Mouse (Mus musculus) midbrain, embryonic 12.5 days (tissue): ENCODE measurements around the gene Slc8a3. TPM values are rescaled to one million over a fixed set of nuclear protein-coding genes. Genes with fewer than 3 reads are reported as not detected.

Experiments
- ATAC-seq: fragments of 200-750 bp; cut with Nextera tagmentation; 2 replicates; pipeline ENCODE4 v1.8.0; 2017; ENCODE audit warnings: low read depth, moderate TSS enrichment, moderate library complexity; ENCODE audit not compliant: low FRiP score
- H3K27ac ChIP-seq: fragments of 300-500 bp; sonication (generic); replicated peaks from 2 replicates; pipeline ENCODE4 v1.5.1; 2016; ENCODE audit warnings: mild to moderate bottlenecking
- H3K27me3 ChIP-seq: fragments of 300-500 bp; sonication (generic); 2 replicates; pipeline ENCODE4 v1.6.1; 2016; ENCODE audit warnings: mild to moderate bottlenecking
- H3K36me3 ChIP-seq: fragments of 300-500 bp; sonication (generic); 2 replicates; pipeline ENCODE4 v1.6.1; 2016
- H3K4me1 ChIP-seq: fragments of 300-500 bp; sonication (generic); 2 replicates; pipeline ENCODE4 v1.6.1; 2016
- H3K4me2 ChIP-seq: fragments of 300-500 bp; sonication (generic); replicated peaks from 2 replicates; pipeline ENCODE4 v1.6.1; 2016; ENCODE audit warnings: mild to moderate bottlenecking, moderate library complexity
- H3K4me3 ChIP-seq: fragments of 300-500 bp; sonication (generic); 2 replicates; pipeline ENCODE4 v1.5.1; 2016; ENCODE audit warnings: mild to moderate bottlenecking
- H3K9ac ChIP-seq: fragments of 300-500 bp; sonication (generic); replicated peaks from 2 replicates; pipeline ENCODE4 v1.6.1; 2016; ENCODE audit warnings: mild to moderate bottlenecking, moderate library complexity
- H3K9me3 ChIP-seq: fragments of 300-500 bp; sonication (generic); 2 replicates; pipeline ENCODE4 v1.6.1; 2016; ENCODE audit warnings: mild to moderate bottlenecking
- WGBS: fragments of 180-500 bp; shearing (Covaris S2); methylation state at CpG from one replicate; pipeline ENCODE4 v1.1.7; 2016; 5-methylcytosine and 5-hydroxymethylcytosine counted together
- polyA plus RNA-seq: library from polyadenylated mRNA; unstranded; fragments of >200 nt; fragmentation: Nextera tagmentation; extraction: Ambion mirVana; gene quantifications from 2 replicates; pipeline ENCODE4 v1.2.1, GENCODE M21; 2016

Slc8a3 gene
- polyA plus RNA-seq, 1 experiment from 2014 or later = 1.8 TPM

DNA sequence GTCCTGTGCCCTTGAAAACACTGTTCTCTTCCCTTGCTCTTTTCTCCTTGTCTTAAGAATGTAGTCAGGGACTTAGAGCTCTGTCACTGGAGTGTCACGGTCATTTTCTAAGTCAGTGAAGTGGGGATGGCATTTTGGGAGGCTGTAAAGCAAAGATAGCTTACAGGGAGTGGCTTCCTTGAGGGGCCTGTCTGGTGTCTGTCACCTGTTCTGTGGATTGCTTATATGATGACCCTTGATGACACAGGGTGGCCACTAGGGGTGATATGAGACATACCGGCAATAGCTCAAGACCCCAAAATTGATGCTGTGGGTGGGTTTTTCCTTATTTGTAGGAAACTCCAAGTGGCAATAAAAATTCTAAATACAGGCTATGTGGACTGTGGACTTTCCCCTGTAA is 164.5 kb downstream of the Slc8a3 start:
- H3K9ac ChIP-seq = no peak overlapping the region
- no peak overlapping the region for H3K4me2 ChIP-seq
- H3K27me3 ChIP-seq = no peaks in the 10 kb centered on the region
- peaks cover 6% of the 10 kb centered on the region for H3K4me1 ChIP-seq
- no peaks in the 10 kb centered on the region for H3K36me3 ChIP-seq
- no peak overlapping the region for H3K4me3 ChIP-seq
- no peak overlapping the region for H3K27ac ChIP-seq
- H3K9me3 ChIP-seq = no peaks in the 10 kb centered on the region
- WGBS = 74% methylated on average over 2 of the region's 2 CpGs
- no peak for ATAC-seq

DNA sequence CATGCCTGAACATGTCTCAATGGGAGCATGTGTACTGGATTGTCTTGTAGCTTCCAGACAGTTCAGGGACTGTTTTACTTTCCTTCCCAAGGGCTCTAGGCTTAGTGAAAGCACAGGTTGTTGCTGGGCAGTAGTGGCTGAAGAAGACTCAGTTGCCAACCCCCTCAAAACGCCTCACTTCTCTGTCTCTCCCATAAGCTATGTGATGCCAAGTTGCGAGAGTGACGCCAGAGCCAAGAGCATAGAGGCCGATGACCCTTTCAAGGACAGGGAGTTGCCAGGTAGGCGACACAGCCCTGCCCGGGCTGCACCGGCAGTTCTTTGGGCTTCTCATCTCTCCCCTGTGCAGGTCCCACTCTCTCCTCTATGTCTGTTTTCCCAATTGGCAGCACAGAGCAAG is 164.9 kb downstream of the Slc8a3 start:
- peaks cover 6% of the 10 kb centered on the region for H3K4me1 ChIP-seq
- WGBS = 97% methylated on average over 7 of the region's 7 CpGs
- H3K36me3 ChIP-seq = no peaks in the 10 kb centered on the region
- H3K4me2 ChIP-seq = no peak overlapping the region
- H3K27me3 ChIP-seq = no peaks in the 10 kb centered on the region
- ATAC-seq = no peak
- no peak overlapping the region for H3K4me3 ChIP-seq
- H3K9me3 ChIP-seq = no peaks in the 10 kb centered on the region
- H3K9ac ChIP-seq = no peak overlapping the region
- no peak overlapping the region for H3K27ac ChIP-seq

DNA sequence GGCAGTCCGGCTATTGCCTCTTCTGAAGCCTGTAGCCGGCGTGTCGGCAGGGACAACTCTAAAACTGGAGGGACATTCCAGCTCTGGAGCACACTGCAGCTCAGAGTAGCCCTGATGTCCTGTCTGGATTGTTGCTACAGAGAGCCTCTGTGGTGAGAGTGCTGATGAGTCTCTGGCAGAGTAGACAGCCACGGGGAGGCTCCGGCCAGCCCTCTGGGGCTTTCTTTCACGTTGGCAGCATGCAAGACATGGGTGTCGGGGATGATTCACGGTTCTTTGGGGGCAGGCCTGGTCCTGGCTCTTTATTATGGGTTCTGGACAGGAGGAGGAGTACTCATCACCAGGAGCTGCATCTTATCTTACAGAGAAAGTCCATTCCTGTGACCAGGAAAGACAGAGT is 165.8 kb downstream of the Slc8a3 start:
- Histone ChIP-seq H3K4me3 (no peak overlapping the region), H3K4me2 (no peak overlapping the region), H3K9ac (no peak overlapping the region), H3K27me3 (no peaks in the 10 kb centered on the region), H3K27ac (no peak overlapping the region), H3K4me1 (peaks cover 6% of the 10 kb centered on the region), H3K36me3 (no peaks in the 10 kb centered on the region), H3K9me3 (no peaks in the 10 kb centered on the region)
- 88% methylated on average over 9 of the region's 9 CpGs for WGBS
- no peak for ATAC-seq

DNA sequence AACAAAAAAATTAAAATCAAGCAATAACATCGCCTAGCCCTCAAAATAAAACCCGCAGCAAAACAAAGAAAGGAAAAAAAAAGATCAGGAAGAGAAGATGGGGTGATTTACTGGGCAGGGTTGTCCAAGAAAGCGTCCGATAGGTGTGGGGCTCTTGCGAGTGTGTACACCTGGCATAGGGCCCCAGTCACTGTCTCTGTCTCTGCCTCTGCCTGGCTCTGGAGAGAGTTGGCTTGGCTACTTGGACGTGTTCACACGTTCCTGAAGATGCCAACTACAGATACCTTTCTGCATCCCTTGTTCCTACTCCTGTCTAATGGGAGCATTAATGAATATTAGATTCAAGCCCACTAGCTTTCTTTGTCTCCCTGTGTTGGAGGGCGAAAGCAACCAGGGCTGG is 166.4 kb downstream of the Slc8a3 start:
- Histone ChIP-seq H3K36me3 (no peaks in the 10 kb centered on the region), H3K4me3 (no peak overlapping the region), H3K27ac (no peak overlapping the region), H3K27me3 (no peaks in the 10 kb centered on the region), H3K4me1 (peaks cover 6% of the 10 kb centered on the region), H3K9ac (no peak overlapping the region), H3K9me3 (no peaks in the 10 kb centered on the region), H3K4me2 (no peak overlapping the region)
- WGBS = 88% methylated on average over 8 of the region's 8 CpGs
- ATAC-seq = no peak

DNA sequence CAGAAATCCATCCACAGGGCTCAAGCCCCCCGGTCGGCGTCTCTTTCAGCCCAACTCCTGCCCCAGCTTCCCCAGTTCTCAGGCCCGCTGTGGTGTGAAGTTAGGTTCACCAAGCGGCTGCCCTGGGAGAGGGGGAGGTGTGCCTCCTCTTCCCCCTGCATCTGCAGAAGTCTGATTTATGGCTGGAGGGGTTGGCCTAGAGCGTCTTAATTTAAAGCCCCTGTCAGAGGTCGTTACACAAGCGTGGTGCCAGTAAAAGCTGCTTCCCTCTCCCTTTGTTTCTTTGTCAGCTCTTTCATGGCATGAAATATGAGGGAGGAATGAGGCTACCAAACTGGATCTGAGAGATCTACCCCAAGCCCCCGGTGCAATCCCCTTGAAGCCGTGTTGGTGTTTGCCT is 166.9 kb downstream of the Slc8a3 start:
- Histone ChIP-seq H3K4me3 (no peak overlapping the region), H3K36me3 (no peaks in the 10 kb centered on the region), H3K4me2 (no peak overlapping the region), H3K27me3 (no peaks in the 10 kb centered on the region), H3K9ac (no peak overlapping the region), H3K4me1 (peaks cover 6% of the 10 kb centered on the region), H3K27ac (no peak overlapping the region; the same call in 1 of the 2 replicates), H3K9me3 (no peaks in the 10 kb centered on the region)
- WGBS = 23% methylated on average over 10 of the region's 10 CpGs
- no peak for ATAC-seq

DNA sequence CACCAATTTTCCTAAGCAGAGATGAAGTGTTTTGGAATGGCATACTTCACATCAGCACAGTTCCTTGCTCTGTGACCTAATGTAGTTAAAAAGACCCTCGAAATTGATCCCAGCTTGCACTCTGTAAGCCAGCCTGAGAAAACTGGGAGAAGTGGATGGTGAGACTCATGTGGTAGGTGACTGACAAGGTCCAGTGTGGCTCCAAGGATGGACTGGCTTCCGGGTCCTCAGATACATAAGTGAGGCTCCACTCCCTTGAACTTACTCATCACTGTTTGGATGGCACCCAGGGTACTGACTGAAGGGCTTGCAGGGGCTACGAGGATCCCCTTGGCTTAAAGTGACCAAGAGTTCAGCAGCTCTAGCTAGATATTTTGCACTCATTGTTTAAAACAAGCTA is 169.4 kb downstream of the Slc8a3 start:
- ATAC-seq = no peak
- Histone ChIP-seq H3K4me2 (no peak overlapping the region), H3K27me3 (no peaks in the 10 kb centered on the region), H3K36me3 (no peaks in the 10 kb centered on the region), H3K4me3 (no peak overlapping the region), H3K4me1 (peaks cover 6% of the 10 kb centered on the region), H3K9me3 (no peaks in the 10 kb centered on the region), H3K27ac (no peak overlapping the region), H3K9ac (no peak overlapping the region)
- 94% methylated on average over 3 of the region's 3 CpGs for WGBS

DNA sequence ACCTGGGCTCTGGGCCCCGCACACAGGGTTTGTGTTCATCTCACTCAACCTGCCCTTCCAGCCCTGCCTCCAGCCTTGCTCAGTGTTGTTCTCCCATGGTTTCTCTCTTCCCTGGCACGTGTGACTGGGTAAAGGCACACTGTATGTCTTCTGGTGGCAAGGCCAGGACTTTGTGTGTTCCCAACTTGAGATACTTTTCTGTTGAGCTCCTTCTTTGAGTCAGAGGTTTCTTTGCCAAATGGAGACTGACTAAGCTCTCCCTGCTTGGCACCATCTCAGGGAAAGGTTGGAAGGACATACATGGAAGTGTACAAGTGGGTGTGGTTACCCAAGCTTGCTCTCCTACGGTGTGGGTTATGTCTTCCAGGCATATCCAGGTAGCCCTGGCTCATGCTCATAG is 169.8 kb downstream of the Slc8a3 start:
- Histone ChIP-seq H3K4me1 (peaks cover 6% of the 10 kb centered on the region), H3K9me3 (no peaks in the 10 kb centered on the region), H3K27ac (no peak overlapping the region), H3K9ac (no peak overlapping the region), H3K4me2 (no peak overlapping the region), H3K27me3 (no peaks in the 10 kb centered on the region), H3K4me3 (no peak overlapping the region), H3K36me3 (no peaks in the 10 kb centered on the region)
- 79% methylated on average over 3 of the region's 3 CpGs for WGBS
- no peak for ATAC-seq

DNA sequence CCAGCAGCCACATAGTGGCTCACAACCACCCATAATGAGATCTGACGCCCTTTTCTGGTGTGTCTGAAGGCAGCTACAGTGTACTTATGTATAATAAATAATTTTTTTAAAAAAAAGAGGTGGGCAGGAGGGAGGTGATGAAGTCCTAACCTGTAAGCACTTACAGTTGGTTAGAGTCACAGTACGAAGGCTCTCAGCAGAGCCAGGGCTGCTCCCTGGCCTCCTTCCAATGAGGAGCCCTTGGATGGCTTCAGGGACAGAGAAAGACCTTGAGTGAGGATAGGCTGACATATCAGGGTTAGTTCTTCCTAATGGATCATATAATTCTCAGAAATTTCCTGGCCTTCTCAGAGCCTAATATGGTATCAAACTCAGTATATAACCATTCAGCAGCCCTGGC is 171.7 kb downstream of the Slc8a3 start:
- no peaks in the 10 kb centered on the region for H3K36me3 ChIP-seq
- H3K4me3 ChIP-seq = no peak overlapping the region
- 91% methylated on average over 2 of the region's 2 CpGs for WGBS
- H3K9ac ChIP-seq = no peak overlapping the region
- peaks cover 5% of the 10 kb centered on the region for H3K4me1 ChIP-seq
- ATAC-seq = no peak
- H3K27ac ChIP-seq = no peak overlapping the region
- no peak overlapping the region for H3K4me2 ChIP-seq
- H3K9me3 ChIP-seq = no peaks in the 10 kb centered on the region
- H3K27me3 ChIP-seq = no peaks in the 10 kb centered on the region

DNA sequence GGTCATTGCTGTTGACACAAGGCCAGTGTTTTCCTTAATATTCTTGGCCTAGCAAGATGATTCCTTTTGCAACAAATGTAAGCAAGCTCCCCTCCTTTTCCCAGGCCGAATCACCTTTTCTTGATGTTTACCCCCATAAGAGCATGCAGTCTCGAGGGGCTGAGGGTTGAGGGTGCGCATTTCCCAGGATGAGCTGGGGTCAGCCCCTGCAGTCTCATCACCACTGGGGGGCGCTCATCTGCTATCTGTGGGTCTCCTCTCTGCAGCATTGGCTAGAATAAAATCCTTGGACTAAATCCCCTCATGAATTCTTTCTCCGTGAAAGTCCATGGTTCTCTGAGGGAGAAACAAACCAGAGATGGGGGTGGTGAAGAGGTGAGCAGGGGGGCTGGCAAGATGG is 172.1 kb downstream of the Slc8a3 start:
- no peaks in the 10 kb centered on the region for H3K36me3 ChIP-seq
- WGBS = 60% methylated on average over 5 of the region's 5 CpGs
- H3K9ac ChIP-seq = no peak overlapping the region
- no peak overlapping the region for H3K4me3 ChIP-seq
- H3K4me1 ChIP-seq = peaks cover under 1% of the 10 kb centered on the region
- no peaks in the 10 kb centered on the region for H3K27me3 ChIP-seq
- no peaks in the 10 kb centered on the region for H3K9me3 ChIP-seq
- ATAC-seq = no peak
- no peak overlapping the region for H3K27ac ChIP-seq
- H3K4me2 ChIP-seq = no peak overlapping the region

DNA sequence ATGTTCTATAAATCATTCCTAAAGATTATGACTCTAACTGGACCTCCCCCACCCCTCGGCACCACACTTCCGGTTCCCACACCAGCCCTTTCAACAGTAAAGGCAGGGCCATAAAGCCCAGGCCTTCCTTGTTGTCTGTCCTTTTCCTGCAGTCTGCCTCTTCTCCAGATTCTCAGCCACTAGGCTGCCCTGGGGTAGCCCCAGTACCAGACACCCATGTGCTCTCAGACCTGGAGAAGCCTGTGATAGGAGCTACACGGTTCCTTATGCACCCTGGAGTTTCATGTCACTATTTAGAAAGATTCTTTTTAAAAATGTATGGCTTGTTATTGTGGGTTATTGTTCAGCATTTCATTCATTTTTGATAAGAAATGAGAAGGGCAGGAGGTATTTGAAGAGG is 172.6 kb downstream of the Slc8a3 start:
- no peak for ATAC-seq
- Histone ChIP-seq H3K9ac (no peak overlapping the region), H3K4me1 (no peaks in the 10 kb centered on the region), H3K9me3 (no peaks in the 10 kb centered on the region), H3K4me3 (no peak overlapping the region), H3K36me3 (no peaks in the 10 kb centered on the region), H3K4me2 (no peak overlapping the region), H3K27ac (no peak overlapping the region), H3K27me3 (no peaks in the 10 kb centered on the region)
- WGBS = 88% methylated on average over 3 of the region's 3 CpGs

DNA sequence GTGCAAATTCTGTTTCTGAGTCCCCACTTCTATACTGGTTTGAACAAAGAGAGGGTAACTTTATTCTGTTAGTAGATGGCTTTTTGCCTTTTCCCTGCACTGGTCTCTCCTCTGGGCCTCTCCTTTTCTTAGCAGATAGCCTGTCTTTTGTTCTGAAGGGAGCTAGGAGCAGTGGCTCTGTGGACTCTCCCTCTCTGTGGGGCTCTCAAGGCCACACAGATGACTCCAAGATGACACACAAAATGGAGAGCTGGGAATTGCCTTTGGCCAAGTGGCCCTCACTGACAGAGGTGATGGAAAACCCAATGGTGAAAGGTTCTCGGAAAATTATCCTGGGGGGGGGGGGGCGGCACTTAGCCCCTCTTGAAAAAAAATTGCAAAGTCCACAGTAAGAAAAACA is 173.0 kb downstream of the Slc8a3 start:
- WGBS = 83% methylated on average over 2 of the region's 2 CpGs
- no peak overlapping the region for H3K4me2 ChIP-seq
- no peaks in the 10 kb centered on the region for H3K4me1 ChIP-seq
- H3K36me3 ChIP-seq = no peaks in the 10 kb centered on the region
- H3K4me3 ChIP-seq = no peak overlapping the region
- H3K27me3 ChIP-seq = no peaks in the 10 kb centered on the region
- no peaks in the 10 kb centered on the region for H3K9me3 ChIP-seq
- no peak overlapping the region for H3K27ac ChIP-seq
- no peak for ATAC-seq
- H3K9ac ChIP-seq = no peak overlapping the region

DNA sequence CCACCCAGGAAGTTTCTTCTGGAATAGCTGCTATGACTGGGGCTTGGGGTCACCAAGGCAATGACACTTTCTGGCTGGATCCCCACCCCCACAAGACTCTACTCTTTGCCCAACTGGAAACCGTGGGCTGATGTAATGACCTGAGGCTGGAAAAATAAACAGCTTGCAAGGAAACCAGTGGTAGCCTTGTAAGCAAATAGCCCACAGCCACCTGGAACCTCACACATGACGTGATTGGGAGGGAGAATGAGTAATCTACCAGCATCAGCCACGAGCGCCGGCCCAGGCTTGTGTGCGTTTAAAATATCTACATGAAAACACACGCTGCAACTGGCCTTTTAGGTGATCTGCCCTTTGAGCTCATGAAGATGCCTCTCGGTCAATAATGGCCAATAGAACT is 176.1 kb downstream of the Slc8a3 start:
- Histone ChIP-seq H3K27ac (no peak overlapping the region), H3K9ac (no peak overlapping the region), H3K4me1 (no peaks in the 10 kb centered on the region), H3K36me3 (peaks cover 15% of the 10 kb centered on the region; the same call in 1 of the 2 replicates), H3K4me2 (no peak overlapping the region), H3K4me3 (no peak overlapping the region), H3K9me3 (no peaks in the 10 kb centered on the region), H3K27me3 (no peaks in the 10 kb centered on the region)
- no peak for ATAC-seq
- WGBS = 83% methylated on average over 8 of the region's 8 CpGs

DNA sequence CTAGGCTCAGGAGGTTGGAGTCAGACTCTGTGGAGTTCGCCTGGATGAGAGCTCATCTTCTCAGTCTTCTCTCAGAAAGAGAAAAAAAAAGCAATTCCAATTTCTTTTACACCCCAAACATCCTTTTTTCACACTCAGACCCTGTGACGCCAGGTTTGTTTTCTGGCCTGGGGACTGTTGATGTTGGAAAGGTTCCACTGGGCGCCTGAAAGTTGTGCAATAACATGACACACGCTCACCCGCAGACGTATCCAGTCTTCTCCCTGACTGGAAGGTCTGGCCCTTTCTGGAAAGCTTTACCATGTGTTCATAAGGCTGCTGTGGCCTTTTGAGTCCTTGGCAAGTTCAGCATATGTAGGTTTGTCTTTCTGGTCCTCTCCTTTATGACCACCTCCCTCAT is 177.3 kb downstream of the Slc8a3 start:
- Histone ChIP-seq H3K36me3 (peaks cover 15% of the 10 kb centered on the region; the same call in 1 of the 2 replicates), H3K4me3 (no peak overlapping the region), H3K9me3 (no peaks in the 10 kb centered on the region), H3K9ac (no peak overlapping the region), H3K4me2 (no peak overlapping the region), H3K4me1 (no peaks in the 10 kb centered on the region), H3K27me3 (0 out of 2 replicates have a peak, but pooled peaks cover 4% of the 10 kb centered on the region), H3K27ac (no peak overlapping the region)
- 84% methylated on average over 6 of the region's 6 CpGs for WGBS
- ATAC-seq = no peak
